Mouse (Mus musculus): ENCODE data around the gene Hbq1a. TPM values are rescaled to one million over a fixed set of nuclear protein-coding genes. Genes with fewer than 3 reads are reported as not detected.
A peak's percentile ranks its signal among the peaks of the same experiment; 100 is the strongest.

Gene Hbq1a
- polyA plus RNA-seq, 1 experiment = 0.45 TPM

GRCm38 (mm10) chr11:32321196-32321565 is 21.3 kb downstream of the Hbq1a start:
- DNase-seq (ENCODE audit: low read depth) = no peak

- no peak for DNase-seq (ENCODE audit: low read depth)
These were observed 24.7 kb downstream of the Hbq1a start for GRCm38 (mm10) chr11:32324609-32325008.

- DNase-seq (ENCODE audit: low read depth) = no peak
These were observed 31.2 kb downstream of the Hbq1a start for GRCm38 (mm10) chr11:32331075-32331474.

- no peak for DNase-seq (ENCODE audit: low read depth)
These were observed 32.0 kb downstream of the Hbq1a start for GRCm38 (mm10) chr11:32331861-32332260.

- DNase-seq (ENCODE audit: low read depth) = no peak
These were observed 33.4 kb downstream of the Hbq1a start for GRCm38 (mm10) chr11:32333235-32333634.

- peak; percentile 80 for DNase-seq (ENCODE audit: low read depth)
These were observed 36.6 kb downstream of the Hbq1a start for GRCm38 (mm10) chr11:32336435-32336907.

GRCm38 (mm10) chr11:32339131-32339531 is 39.3 kb downstream of the Hbq1a start:
- DNase-seq (ENCODE audit: low read depth) = no peak

GRCm38 (mm10) chr11:32340476-32341473 is 40.9 kb downstream of the Hbq1a start:
- no peak for DNase-seq (ENCODE audit: low read depth)

GRCm38 (mm10) chr11:32342770-32343191 is 42.9 kb downstream of the Hbq1a start:
- DNase-seq (ENCODE audit: low read depth) = no peak

- no peak for DNase-seq (ENCODE audit: low read depth)
These were observed 43.5 kb downstream of the Hbq1a start for GRCm38 (mm10) chr11:32343350-32343749.

- DNase-seq (ENCODE audit: low read depth) = no peak
These were observed 45.8 kb downstream of the Hbq1a start for GRCm38 (mm10) chr11:32345504-32346297.

GRCm38 (mm10) chr11:32347264-32347606 is 47.4 kb downstream of the Hbq1a start:
- DNase-seq (ENCODE audit: low read depth) = no peak

- DNase-seq (ENCODE audit: low read depth) = no peak
These were observed 48.0 kb downstream of the Hbq1a start, which contains the start of gene Sh3pxd2b for GRCm38 (mm10) chr11:32347607-32348432. Gene Sh3pxd2b (plus strand): TSS chr11:32347820.

GRCm38 (mm10) chr11:32348433-32349283 is 48.8 kb downstream of the Hbq1a start:
- DNase-seq (ENCODE audit: low read depth) = no peak

- DNase-seq (ENCODE audit: low read depth) = no peak
These were observed 49.5 kb downstream of the Hbq1a start for GRCm38 (mm10) chr11:32349284-32349953.

Other genes starting within 250 kb of the Hbq1a start
- 0.34 and 0.42 TPM in 2 replicates for gene Il9r, start 99.8 kb upstream of the Hbq1a start, polyA plus RNA-seq (2012; rRNA removed)
- 16.4 and 18.9 TPM in 2 replicates for gene Snrnp25, start 94.7 kb upstream of the Hbq1a start, polyA plus RNA-seq (2012; rRNA removed)
- 98.4 and 128 TPM in 2 replicates for gene Rhbdf1, start 77.8 kb upstream of the Hbq1a start, polyA plus RNA-seq (2012; rRNA removed)
- 25.3 and 29.2 TPM in 2 replicates for gene Mpg, start 73.6 kb upstream of the Hbq1a start, polyA plus RNA-seq (2012; rRNA removed)
- gene Nprl3, start 32.4 kb upstream of the Hbq1a start, polyA plus RNA-seq (2012; rRNA removed) = 84.1 and 133 TPM in 2 replicates
- not detected in 2 replicates for gene Hba-x, start 23.7 kb upstream of the Hbq1a start, polyA plus RNA-seq (2012; rRNA removed)
- gene Hba-a1, start 16.6 kb upstream of the Hbq1a start, polyA plus RNA-seq (2012; rRNA removed) = 903 and 2,048 TPM in 2 replicates
- 0.24 and 0.57 TPM in 2 replicates for gene Hbq1b, start 13.1 kb upstream of the Hbq1a start, polyA plus RNA-seq (2012; rRNA removed)
- 2,488 and 5,855 TPM in 2 replicates for gene Hba-a2, start 3.6 kb upstream of the Hbq1a start, polyA plus RNA-seq (2012; rRNA removed)
- gene Sh3pxd2b, start 47.8 kb downstream of the Hbq1a start, polyA plus RNA-seq (2012; rRNA removed) = 9.6 and 11.7 TPM in 2 replicates
- 11.2 and 12.2 TPM in 2 replicates for gene Ubtd2, start 155.3 kb downstream of the Hbq1a start, polyA plus RNA-seq (2012; rRNA removed)
- gene Efcab9, start 232.0 kb downstream of the Hbq1a start, polyA plus RNA-seq (2012; rRNA removed) = 0.50 and 0.74 TPM in 2 replicates
- 8.3 and 8.4 TPM in 2 replicates for gene Stk10, start 233.2 kb downstream of the Hbq1a start, polyA plus RNA-seq (2012; rRNA removed)